Mouse (Mus musculus): ENCODE data around the gene Npsr1. TPM values are rescaled to one million over a fixed set of nuclear protein-coding genes. Genes with fewer than 3 reads are reported as not detected.

Gene Npsr1
- total RNA-seq, 2 experiments from 2014 or later, result not detected

GRCm38 (mm10) chr9:24236461-24236860, 138.7 kb downstream of the Npsr1 start:
- no peak for DNase-seq (ENCODE audit: low spot score)

GRCm38 (mm10) chr9:24247557-24247956, 149.8 kb downstream of the Npsr1 start:
- DNase-seq (ENCODE audit: low spot score), result no peak

GRCm38 (mm10) chr9:24254236-24254635, 156.4 kb downstream of the Npsr1 start:
- DNase-seq (ENCODE audit: low spot score), result no peak

GRCm38 (mm10) chr9:24280498-24281287, 182.9 kb downstream of the Npsr1 start:
- DNase-seq (ENCODE audit: low spot score), result no peak

- DNase-seq (ENCODE audit: low spot score), result no peak
Observed at GRCm38 (mm10) chr9:24282617-24283016, 184.8 kb downstream of the Npsr1 start.

- no peak for DNase-seq (ENCODE audit: low spot score)
Observed at GRCm38 (mm10) chr9:24283071-24283470, 185.3 kb downstream of the Npsr1 start.

GRCm38 (mm10) chr9:24283536-24283935, 185.7 kb downstream of the Npsr1 start:
- no peak for DNase-seq (ENCODE audit: low spot score)

- no peak for DNase-seq (ENCODE audit: low spot score)
Observed at GRCm38 (mm10) chr9:24284239-24285084, 186.7 kb downstream of the Npsr1 start.

GRCm38 (mm10) chr9:24285419-24285818, 187.6 kb downstream of the Npsr1 start:
- no peak for DNase-seq (ENCODE audit: low spot score)

- no peak for DNase-seq (ENCODE audit: low spot score)
Observed at GRCm38 (mm10) chr9:24291385-24291784, 193.6 kb downstream of the Npsr1 start.

GRCm38 (mm10) chr9:24293252-24293959, 195.6 kb downstream of the Npsr1 start:
- DNase-seq (ENCODE audit: low spot score), result no peak

- DNase-seq (ENCODE audit: low spot score), result no peak
Observed at GRCm38 (mm10) chr9:24302906-24303305, 205.1 kb downstream of the Npsr1 start.

- no peak for DNase-seq (ENCODE audit: low spot score)
Observed at GRCm38 (mm10) chr9:24306990-24307389, 209.2 kb downstream of the Npsr1 start.

- no peak for DNase-seq (ENCODE audit: low spot score)
Observed at GRCm38 (mm10) chr9:24307400-24307799, 209.6 kb downstream of the Npsr1 start.

GRCm38 (mm10) chr9:24315835-24316234, 218.0 kb downstream of the Npsr1 start:
- DNase-seq (ENCODE audit: low spot score), result no peak

- no peak for DNase-seq (ENCODE audit: low spot score)
Observed at GRCm38 (mm10) chr9:24331661-24332060, 233.9 kb downstream of the Npsr1 start.

- DNase-seq (ENCODE audit: low spot score), result no peak
Observed at GRCm38 (mm10) chr9:24341321-24341720, 243.5 kb downstream of the Npsr1 start.

GRCm38 (mm10) chr9:24347011-24347410, 249.2 kb downstream of the Npsr1 start:
- no peak for DNase-seq (ENCODE audit: low spot score)

- no peak for DNase-seq (ENCODE audit: low spot score)
Observed at GRCm38 (mm10) chr9:24349510-24349909, 251.7 kb downstream of the Npsr1 start.

- DNase-seq (ENCODE audit: low spot score), result no peak
Observed at GRCm38 (mm10) chr9:24351402-24351801, 253.6 kb downstream of the Npsr1 start.

Measured in gastrocnemius, adult 18-20 months (tissue).